Mouse (Mus musculus): ENCODE data around the gene Tlr12. TPM values are rescaled to one million over a fixed set of nuclear protein-coding genes. Genes with fewer than 3 reads are reported as not detected.
"Not testable (repeated sequence)": the region's sequence is repeated elsewhere in the genome, so short reads cannot be mapped to it uniquely, and the experiment has no call there.

Gene Tlr12
- polyA plus RNA-seq (2015; fragmentation: Nextera tagmentation; extraction: Ambion mirVana): 1.9 and 4.1 TPM in 2 replicates

DNA sequence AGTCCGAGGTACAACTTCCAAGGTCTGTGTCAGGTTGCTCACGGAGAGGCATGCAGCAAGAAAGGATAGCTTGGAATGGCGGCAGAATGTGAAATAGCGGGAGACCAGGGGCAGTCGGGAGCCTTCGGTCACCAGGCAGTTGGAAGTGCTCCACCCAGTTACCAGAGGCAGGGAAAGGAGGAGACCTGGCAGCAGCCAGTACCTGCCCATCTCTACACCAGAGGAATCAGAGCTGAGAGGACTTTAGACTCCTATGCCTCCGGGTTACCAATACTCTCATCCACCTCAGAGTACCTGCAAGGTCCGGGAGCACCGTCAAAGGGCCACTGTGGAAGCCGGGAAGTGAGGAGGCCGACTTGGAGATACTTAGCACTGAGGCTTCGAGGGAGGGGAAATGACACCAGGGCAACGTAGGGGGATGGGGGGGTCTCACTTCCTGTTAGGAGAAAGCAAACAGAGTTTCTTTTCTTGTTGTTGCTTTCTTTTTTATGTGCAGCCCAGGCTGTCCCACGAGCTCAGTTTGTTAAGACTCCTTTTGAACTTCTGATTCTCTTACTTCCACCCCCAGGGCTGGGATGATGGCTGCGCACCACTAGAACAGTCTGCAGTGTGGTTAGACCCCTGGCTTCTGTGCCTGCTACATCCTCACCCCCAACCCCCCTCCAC lies at the start of gene Tlr12:
Tlr12 (minus strand) TSS at position 374 of the 666 bp plus-strand sequence.
- Histone ChIP-seq H3K9ac (ENCODE audit: low read depth, low read length) (no peak within 1 kb of the TSS), H3K36me3 (ENCODE audit: control insufficient read depth, insufficient read depth, low read length) (no peaks in the 10 kb centered on the region), H3K4me1 (ENCODE audit: control insufficient read depth, insufficient read depth, low read length) (no peaks in the 10 kb centered on the region), H3K9me3 (replicated peaks; ENCODE audit: control insufficient read depth, low read length, poor library complexity, severe bottlenecking) (no peaks in the 10 kb centered on the region), H3K4me2 (ENCODE audit: low read length) (no peak within 1 kb of the TSS), H3K27ac (ENCODE audit: low read length) (no peak within 1 kb of the TSS), H3K27me3 (ENCODE audit: control insufficient read depth, insufficient read depth, low read depth, low read length) (no peaks in the 10 kb centered on the region), H3K4me3 (ENCODE audit: low read depth, low read length) (no peak within 1 kb of the TSS)
- WGBS: 74% methylated on average over 15 of the region's 15 CpGs
- no peak for ATAC-seq

DNA sequence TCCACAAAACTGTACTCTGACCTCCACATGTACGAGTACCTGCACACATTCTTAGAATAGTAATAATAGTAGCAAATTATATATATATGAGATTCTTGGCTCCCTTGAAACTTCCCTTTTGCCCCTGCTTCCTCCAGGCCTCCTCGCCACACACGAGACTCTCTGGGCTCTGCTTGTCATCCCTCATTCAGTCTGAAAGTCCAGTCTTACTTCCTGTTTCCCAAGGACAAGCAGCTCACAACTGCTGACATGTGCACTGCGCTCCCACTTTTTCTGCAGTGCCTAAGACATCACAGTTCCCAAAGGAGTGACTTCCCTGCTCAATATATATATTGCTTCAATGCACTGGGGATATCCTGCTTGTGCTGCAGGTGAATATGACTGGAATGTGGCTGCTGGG lies 48.8 kb upstream of the Tlr12 start:
- H3K4me3 ChIP-seq (ENCODE audit: low read depth, low read length); H3K4me2 ChIP-seq (ENCODE audit: low read length); ATAC-seq; H3K27ac ChIP-seq (ENCODE audit: low read length); H3K27me3 ChIP-seq (ENCODE audit: control insufficient read depth, insufficient read depth, low read depth, low read length); H3K9me3 ChIP-seq (replicated peaks; ENCODE audit: control insufficient read depth, low read length, poor library complexity, severe bottlenecking); H3K4me1 ChIP-seq (ENCODE audit: control insufficient read depth, insufficient read depth, low read length); H3K9ac ChIP-seq (ENCODE audit: low read depth, low read length); H3K36me3 ChIP-seq (ENCODE audit: control insufficient read depth, insufficient read depth, low read length): not testable (repeated sequence)
- 83% methylated on average over 4 of the region's 4 CpGs for WGBS

DNA sequence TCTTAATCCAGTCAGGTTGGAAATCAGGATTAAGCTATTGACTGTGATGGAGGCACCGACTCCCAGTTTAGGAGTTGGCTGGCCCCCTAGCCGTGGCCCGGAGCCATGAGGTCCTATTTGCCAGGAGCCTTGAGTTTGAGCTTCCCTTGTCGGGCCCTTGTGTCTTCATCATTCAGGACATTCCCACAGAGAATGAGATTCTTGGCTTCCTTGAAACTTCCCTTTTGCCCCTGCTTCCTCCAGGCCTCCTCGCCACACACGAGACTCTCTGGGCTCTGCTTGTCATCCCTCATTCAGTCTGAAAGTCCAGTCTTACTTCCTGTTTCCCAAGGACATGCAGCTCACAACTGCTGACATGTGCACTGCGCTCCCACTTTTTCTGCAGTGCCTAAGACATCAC lies 47.9 kb upstream of the Tlr12 start:
- ATAC-seq; H3K4me1 ChIP-seq (ENCODE audit: control insufficient read depth, insufficient read depth, low read length); H3K27me3 ChIP-seq (ENCODE audit: control insufficient read depth, insufficient read depth, low read depth, low read length); H3K9ac ChIP-seq (ENCODE audit: low read depth, low read length); H3K9me3 ChIP-seq (replicated peaks; ENCODE audit: control insufficient read depth, low read length, poor library complexity, severe bottlenecking); H3K4me3 ChIP-seq (ENCODE audit: low read depth, low read length); H3K36me3 ChIP-seq (ENCODE audit: control insufficient read depth, insufficient read depth, low read length); H3K4me2 ChIP-seq (ENCODE audit: low read length); H3K27ac ChIP-seq (ENCODE audit: low read length): not testable (repeated sequence)
- WGBS: 69% methylated on average over 7 of the region's 7 CpGs

DNA sequence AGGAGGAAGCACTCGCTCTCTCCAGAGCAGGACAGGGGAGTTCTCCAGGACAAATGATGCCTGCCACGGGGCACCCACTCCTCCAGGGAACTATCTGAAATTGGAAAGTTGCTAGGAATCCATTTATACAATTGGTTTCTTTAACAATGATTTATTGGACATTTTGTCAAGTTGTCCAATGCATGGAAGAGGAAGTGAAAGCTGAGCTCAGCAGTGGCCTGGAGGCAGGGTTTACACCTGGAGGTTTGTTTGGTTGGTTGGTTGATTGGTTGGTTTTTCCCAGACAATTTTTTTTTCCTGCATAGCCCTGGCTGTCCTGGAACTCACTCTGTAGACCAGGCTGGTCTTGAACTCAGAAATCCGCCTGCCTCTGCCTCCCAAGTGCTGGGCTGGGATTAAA lies 45.6 kb upstream of the Tlr12 start:
- WGBS: 81% methylated on average over 3 of the region's 3 CpGs
- H3K4me3 ChIP-seq (ENCODE audit: low read depth, low read length): no peak overlapping the region
- no peaks in the 10 kb centered on the region for H3K9me3 ChIP-seq (replicated peaks; ENCODE audit: control insufficient read depth, low read length, poor library complexity, severe bottlenecking)
- no peak overlapping the region for H3K27ac ChIP-seq (ENCODE audit: low read length)
- H3K4me1 ChIP-seq (ENCODE audit: control insufficient read depth, insufficient read depth, low read length): no peaks in the 10 kb centered on the region
- H3K36me3 ChIP-seq (ENCODE audit: control insufficient read depth, insufficient read depth, low read length): no peaks in the 10 kb centered on the region
- ATAC-seq: no peak
- H3K27me3 ChIP-seq (ENCODE audit: control insufficient read depth, insufficient read depth, low read depth, low read length): no peaks in the 10 kb centered on the region
- H3K9ac ChIP-seq (ENCODE audit: low read depth, low read length): no peak overlapping the region
- no peak overlapping the region for H3K4me2 ChIP-seq (ENCODE audit: low read length)

DNA sequence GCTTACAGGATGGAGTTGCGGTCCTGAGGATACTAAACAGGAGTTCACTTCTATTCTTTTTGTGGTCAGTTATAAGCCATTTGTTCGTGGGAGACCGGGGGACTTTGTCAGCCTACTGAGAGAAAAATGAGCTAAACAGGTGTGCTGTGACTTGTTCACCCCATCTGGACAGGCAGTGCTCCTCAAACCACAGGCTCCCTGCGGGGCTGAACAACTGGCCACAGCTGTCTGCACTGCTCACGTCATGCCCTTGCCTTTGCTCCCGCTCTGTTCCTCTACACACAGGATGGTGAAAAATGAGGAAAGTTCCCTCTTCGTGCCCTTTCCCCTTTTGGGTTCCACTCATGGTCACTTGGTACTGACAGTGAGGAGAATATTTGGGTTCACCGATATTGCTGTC lies 42.6 kb upstream of the Tlr12 start:
- no peaks in the 10 kb centered on the region for H3K9me3 ChIP-seq (replicated peaks; ENCODE audit: control insufficient read depth, low read length, poor library complexity, severe bottlenecking)
- no peak overlapping the region for H3K4me3 ChIP-seq (ENCODE audit: low read depth, low read length)
- no peak overlapping the region for H3K4me2 ChIP-seq (ENCODE audit: low read length)
- no peak overlapping the region for H3K9ac ChIP-seq (ENCODE audit: low read depth, low read length)
- WGBS: 86% methylated on average over 8 of the region's 8 CpGs
- no peak overlapping the region for H3K27ac ChIP-seq (ENCODE audit: low read length)
- no peaks in the 10 kb centered on the region for H3K27me3 ChIP-seq (ENCODE audit: control insufficient read depth, insufficient read depth, low read depth, low read length)
- H3K36me3 ChIP-seq (ENCODE audit: control insufficient read depth, insufficient read depth, low read length): no peaks in the 10 kb centered on the region
- no peak for ATAC-seq
- peaks cover 9% of the 10 kb centered on the region for H3K4me1 ChIP-seq (ENCODE audit: control insufficient read depth, insufficient read depth, low read length)

DNA sequence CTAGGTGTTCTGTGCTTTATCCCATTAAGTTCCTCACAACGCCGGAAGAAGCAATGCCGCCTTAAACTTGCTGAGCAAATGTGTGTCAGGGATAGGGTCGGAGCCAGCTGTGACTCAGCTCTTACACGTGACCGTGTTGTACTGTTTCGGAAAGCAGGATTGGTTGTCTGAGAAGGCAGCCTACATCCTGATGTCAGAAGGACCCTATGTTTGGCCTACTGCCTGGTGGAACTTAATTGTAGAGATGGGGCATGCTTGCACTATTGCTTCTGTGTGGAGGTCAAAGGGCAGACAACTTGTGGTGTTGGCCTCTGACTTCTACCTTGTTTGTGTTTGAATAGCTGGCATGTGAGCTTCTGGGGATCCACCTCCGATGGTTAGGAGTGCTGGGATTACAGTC lies 41.8 kb upstream of the Tlr12 start:
- 91% methylated on average over 8 of the region's 8 CpGs for WGBS

DNA sequence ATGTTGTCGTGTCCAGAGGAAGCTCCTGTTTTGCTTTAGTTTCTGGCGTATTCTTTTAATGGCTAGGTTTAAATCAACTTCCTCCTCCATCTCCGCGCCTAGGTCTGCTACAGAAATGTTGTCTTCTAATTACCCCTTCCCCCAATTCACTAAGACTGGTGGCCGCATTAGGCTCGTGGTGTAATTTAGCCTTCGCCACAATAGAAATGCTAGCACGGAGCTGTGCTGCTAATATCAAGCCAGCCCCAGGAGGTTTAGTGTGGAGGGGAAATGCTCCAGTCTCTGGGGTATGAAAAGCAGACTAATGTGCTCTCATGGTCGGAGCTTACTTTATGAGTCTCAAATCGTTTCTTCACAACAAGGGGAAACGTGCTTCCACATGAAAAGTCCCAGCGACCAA lies 37.0 kb upstream of the Tlr12 start:
- H3K27ac ChIP-seq (ENCODE audit: low read length): peak overlapping the region; percentile 86
- WGBS: 2% methylated on average over 12 of the region's 12 CpGs
- H3K4me1 ChIP-seq (ENCODE audit: control insufficient read depth, insufficient read depth, low read length): peaks cover 25% of the 10 kb centered on the region
- peak overlapping the region; percentile 78 for H3K4me3 ChIP-seq (ENCODE audit: low read depth, low read length)
- ATAC-seq: no peak
- no peaks in the 10 kb centered on the region for H3K36me3 ChIP-seq (ENCODE audit: control insufficient read depth, insufficient read depth, low read length)
- H3K4me2 ChIP-seq (ENCODE audit: low read length): peak overlapping the region; percentile 71
- H3K27me3 ChIP-seq (ENCODE audit: control insufficient read depth, insufficient read depth, low read depth, low read length): no peaks in the 10 kb centered on the region
- peak overlapping the region; percentile 81 for H3K9ac ChIP-seq (ENCODE audit: low read depth, low read length)
- H3K9me3 ChIP-seq (replicated peaks; ENCODE audit: control insufficient read depth, low read length, poor library complexity, severe bottlenecking): no peaks in the 10 kb centered on the region

More for the DNA sequence above, 41.8 kb upstream of the Tlr12 start:
- no peak overlapping the region for H3K9ac ChIP-seq (ENCODE audit: low read depth, low read length)
- H3K4me1 ChIP-seq (ENCODE audit: control insufficient read depth, insufficient read depth, low read length): peaks cover 15% of the 10 kb centered on the region
- H3K36me3 ChIP-seq (ENCODE audit: control insufficient read depth, insufficient read depth, low read length): no peaks in the 10 kb centered on the region
- H3K4me2 ChIP-seq (ENCODE audit: low read length): no peak overlapping the region
- H3K27me3 ChIP-seq (ENCODE audit: control insufficient read depth, insufficient read depth, low read depth, low read length): no peaks in the 10 kb centered on the region
- ATAC-seq: no peak
- H3K9me3 ChIP-seq (replicated peaks; ENCODE audit: control insufficient read depth, low read length, poor library complexity, severe bottlenecking): no peaks in the 10 kb centered on the region
- no peak overlapping the region for H3K27ac ChIP-seq (ENCODE audit: low read length)
- no peak overlapping the region for H3K4me3 ChIP-seq (ENCODE audit: low read depth, low read length)

DNA sequence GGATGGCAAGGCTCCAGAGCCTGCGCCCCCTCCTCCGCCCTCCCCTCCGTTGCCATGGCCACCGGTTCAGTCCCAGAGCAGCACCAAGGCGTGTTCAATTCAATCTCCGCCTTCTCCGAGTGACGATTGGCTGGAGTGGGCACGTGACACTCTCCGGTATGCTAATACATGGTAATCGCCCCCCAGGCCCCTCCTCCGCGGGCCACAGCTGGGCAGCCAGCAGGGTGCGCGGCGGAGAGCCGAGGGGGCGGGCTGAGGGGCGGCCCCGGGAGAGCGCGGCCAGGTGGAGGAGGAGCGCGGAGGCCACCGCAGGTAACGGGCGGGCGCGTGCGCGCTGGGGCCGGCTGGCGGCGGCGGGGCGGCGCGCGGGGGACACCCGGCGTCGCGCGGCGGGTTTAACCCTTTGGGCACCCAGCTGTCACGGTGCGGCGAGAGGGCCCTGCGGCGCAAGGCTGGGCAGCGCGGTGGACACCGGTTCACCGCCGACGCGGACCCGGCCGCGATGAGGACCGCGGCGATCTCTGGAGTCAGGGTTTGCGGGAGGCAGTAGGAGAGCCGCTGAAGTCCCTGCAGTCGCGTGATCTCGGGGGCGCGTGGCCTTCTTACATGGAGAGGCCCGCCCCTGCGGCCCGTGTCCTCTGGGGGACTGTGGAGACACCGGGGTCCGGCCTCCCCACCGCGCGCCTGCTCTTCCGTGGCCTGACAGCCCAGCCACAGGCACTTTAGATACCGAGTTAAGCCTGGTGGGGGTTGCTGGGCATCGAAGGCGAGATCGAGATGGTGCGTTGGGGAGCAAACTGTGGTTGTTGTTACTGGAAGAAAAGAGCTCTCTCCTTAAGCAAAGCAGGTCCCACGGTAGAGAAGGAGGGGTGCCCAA lies 36.3 kb upstream of the Tlr12 start, which contains the start of gene Phc2:
Phc2 (plus strand) TSS at position 198 of the 877 bp plus-strand sequence.
- H3K4me1 ChIP-seq (ENCODE audit: control insufficient read depth, insufficient read depth, low read length): peaks cover 25% of the 10 kb centered on the region
- peak within 1 kb of the TSS; percentile 86 for H3K27ac ChIP-seq (ENCODE audit: low read length)
- ATAC-seq: peak; percentile 96
- H3K27me3 ChIP-seq (ENCODE audit: control insufficient read depth, insufficient read depth, low read depth, low read length): no peaks in the 10 kb centered on the region
- peak within 1 kb of the TSS; percentile 71 for H3K4me2 ChIP-seq (ENCODE audit: low read length)
- H3K9me3 ChIP-seq (replicated peaks; ENCODE audit: control insufficient read depth, low read length, poor library complexity, severe bottlenecking): no peaks in the 10 kb centered on the region
- WGBS: under 1% methylated on average over 63 of the region's 85 CpGs
- H3K36me3 ChIP-seq (ENCODE audit: control insufficient read depth, insufficient read depth, low read length): no peaks in the 10 kb centered on the region
- H3K9ac ChIP-seq (ENCODE audit: low read depth, low read length): peak within 1 kb of the TSS; percentile 81
- peak within 1 kb of the TSS; percentile 78 for H3K4me3 ChIP-seq (ENCODE audit: low read depth, low read length)

Measured in midbrain, embryonic 16.5 days (tissue).